Mouse (Mus musculus) adrenal gland, postnatal 4 days (tissue): ENCODE measurements around the gene Fndc3b. TPM values are rescaled to one million over a fixed set of nuclear protein-coding genes. Genes with fewer than 3 reads are reported as not detected.
"Not testable (repeated sequence)": the region's sequence is repeated elsewhere in the genome, so short reads cannot be mapped to it uniquely, and the experiment has no call there.

Source experiments
- DNase-seq, 2 experiments: peaks; one replicate each; pipeline ENCODE4 v3.0.0; 2021 to 2022; ENCODE audit warnings: low spot score in 2 of 2, mixed read lengths in 2 of 2
- total RNA-seq, 2 experiments: library from RNA; stranded (reverse); gene quantifications; 2 replicates each; pipeline ENCODE4 v1.2.3; 2021

Fndc3b gene
- total RNA-seq, 2 experiments from 2014 or later = 110 TPM

GRCm38 (mm10) chr3:27518935-27519334 lies 192.2 kb downstream of the Fndc3b start:
- DNase-seq = no peak

DNA sequence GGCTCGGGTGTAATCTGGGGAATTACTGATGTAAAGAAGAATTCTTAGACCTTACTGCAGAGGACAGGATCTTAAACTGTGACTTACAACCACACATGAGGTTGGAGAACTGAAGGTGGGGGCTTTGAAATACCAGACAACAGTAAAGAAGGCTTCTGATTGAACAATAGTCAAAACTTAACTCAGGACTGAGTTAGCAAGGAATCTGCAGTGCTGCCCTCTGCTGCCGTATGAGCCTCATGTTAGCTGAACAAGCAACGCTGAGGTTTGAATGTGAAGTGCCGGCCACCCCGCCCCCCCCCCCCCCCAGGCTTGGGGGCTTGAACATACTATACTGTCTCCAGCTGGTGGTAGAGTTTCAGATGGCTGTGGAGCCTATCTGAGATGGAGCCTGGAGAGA lies 194.6 kb downstream of the Fndc3b start:
- no peak for DNase-seq

GRCm38 (mm10) chr3:27511765-27512164 lies 199.3 kb downstream of the Fndc3b start:
- DNase-seq = no peak

DNA sequence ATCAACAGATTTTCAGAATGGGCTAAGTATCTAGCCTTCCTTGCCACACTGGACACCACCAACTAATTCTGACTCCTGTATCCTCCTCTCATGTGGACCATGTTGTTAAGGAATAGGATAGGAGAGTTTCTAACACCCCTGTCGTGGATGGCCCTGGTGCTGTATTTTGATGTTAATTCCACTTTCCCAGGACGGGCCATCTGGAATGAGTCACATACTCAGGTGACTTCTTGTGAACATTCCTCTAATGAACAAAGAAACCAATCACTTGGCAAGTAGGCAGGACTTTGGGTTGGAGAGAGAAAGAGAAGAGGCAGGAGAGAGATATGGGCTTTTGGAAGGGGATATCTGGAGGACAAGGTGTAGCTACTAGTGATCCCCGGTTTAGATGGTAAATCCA lies 204.2 kb downstream of the Fndc3b start:
- no peak for DNase-seq

- no peak for DNase-seq
These were observed 205.5 kb downstream of the Fndc3b start for GRCm38 (mm10) chr3:27505582-27505981.

- DNase-seq = no peak
These were observed 207.6 kb downstream of the Fndc3b start for GRCm38 (mm10) chr3:27503279-27504038.

DNA sequence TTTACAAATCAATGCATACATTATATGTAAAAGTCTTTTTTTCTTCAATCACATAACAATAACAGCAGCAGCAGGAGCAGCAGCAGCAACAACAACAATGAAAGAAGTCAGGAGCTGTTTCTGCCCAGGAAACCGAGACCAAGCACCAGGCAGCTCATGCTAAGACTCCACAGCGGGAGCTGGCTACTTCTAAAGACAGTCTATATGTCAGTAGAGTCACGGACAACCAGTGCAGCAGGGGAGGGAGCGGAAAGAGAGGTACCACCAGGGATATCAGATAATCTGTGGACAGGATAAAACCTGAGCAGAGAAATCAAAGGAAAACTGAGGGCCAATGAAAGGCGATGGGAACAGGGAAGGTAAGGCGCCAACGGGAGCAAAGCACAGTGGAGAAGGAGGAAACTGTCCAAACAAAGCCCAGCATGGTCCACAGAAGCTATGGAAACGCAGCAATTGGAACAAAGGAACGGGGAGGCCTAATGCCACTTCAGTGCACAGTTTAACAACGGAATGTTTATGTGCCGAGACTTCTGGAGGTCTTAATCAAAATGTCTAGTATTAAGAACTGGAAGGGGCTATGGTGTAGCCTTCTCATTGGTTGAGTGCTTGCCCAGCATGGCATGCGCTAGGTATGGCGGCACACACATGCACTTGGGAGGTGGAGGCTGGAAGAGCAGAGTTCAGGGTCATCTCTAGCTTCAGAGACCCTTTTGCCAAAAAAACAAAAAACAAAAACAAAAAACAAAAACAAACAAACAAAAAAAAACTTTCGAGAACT lies 215.6 kb downstream of the Fndc3b start:
- DNase-seq = no peak

DNA sequence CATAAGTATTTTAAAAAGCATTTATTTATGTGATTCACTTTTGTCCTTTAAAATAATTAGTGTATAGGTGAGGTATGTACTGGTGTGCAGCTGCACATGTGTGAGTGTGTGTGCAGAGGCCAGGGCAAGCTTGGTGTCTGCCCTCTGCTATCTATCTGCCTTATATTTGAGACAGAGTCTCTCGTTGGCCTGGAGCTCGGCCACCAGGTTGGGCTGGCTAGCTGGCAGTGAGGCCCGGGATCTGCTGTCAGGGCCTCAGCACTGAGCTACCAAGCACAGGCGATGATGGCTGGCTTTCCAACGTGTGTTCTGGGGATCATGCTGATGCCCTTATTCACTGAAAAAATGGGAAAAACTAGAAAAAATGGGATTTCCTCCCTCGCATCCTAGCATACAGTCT lies 216.4 kb downstream of the Fndc3b start:
- DNase-seq = no peak

GRCm38 (mm10) chr3:27494066-27494465 lies 217.0 kb downstream of the Fndc3b start:
- DNase-seq = no peak

GRCm38 (mm10) chr3:27491821-27492220 lies 219.3 kb downstream of the Fndc3b start:
- DNase-seq = no peak

DNA sequence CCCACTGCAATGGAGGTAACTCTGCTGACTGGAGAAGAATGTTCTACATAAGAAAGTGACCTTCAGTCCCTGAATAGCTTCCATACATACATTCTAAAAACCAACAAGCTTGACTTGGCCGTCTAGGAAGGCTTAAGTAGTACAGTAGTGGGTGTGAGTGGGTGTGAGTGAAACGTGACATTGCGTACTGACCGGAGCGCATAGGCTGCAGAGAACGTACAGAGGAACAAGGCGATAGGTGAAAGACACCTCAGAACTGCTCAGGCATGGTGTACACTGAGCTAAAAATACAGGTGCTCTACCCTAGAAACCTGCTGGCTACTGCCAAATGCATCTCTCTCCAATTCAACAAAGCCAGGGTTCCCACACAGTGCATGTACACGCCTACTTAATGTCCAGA lies 219.7 kb downstream of the Fndc3b start:
- no peak for DNase-seq

GRCm38 (mm10) chr3:27490891-27491290 lies 220.2 kb downstream of the Fndc3b start:
- DNase-seq = no peak

DNA sequence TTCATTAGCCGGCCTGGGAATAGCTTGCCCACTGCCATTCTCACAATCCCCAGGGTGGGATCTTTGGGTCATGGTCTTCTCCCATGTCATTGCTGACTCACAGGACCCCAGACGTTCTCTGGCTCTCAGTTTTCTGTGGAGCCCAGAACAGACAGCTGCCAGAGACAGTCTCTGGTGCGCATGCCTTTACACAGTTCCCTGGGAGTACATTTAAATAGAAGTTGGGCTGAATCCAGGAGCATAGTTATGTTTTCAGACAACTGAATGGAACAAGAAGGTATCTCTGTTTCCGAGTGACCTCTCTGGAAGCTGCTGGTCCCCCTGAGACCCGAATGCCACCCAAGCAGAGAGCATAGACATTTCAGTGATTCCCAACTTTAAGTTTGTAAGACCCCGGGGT lies 221.6 kb downstream of the Fndc3b start:
- DNase-seq = no peak

DNA sequence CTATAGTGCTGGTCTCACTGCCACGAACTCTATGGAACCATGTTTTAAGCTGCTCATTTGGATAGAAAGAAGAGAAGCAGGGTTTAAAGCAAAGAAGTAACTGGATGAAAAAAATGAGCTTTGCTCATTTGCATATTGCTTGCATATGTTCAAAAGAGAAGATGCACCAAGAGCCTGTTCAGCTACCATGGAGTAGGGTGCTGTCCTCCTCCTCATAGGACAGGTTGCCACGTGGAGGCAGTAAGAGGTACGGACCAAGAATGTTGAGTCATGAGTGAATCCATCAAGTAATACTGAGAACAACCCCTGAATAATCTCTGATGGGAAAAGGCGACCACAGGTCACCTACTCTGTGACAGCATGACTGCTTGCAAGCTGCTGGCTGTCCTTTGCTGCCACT lies 226.0 kb downstream of the Fndc3b start:
- DNase-seq = no peak

GRCm38 (mm10) chr3:27484698-27485097 lies 226.4 kb downstream of the Fndc3b start:
- no peak for DNase-seq

DNA sequence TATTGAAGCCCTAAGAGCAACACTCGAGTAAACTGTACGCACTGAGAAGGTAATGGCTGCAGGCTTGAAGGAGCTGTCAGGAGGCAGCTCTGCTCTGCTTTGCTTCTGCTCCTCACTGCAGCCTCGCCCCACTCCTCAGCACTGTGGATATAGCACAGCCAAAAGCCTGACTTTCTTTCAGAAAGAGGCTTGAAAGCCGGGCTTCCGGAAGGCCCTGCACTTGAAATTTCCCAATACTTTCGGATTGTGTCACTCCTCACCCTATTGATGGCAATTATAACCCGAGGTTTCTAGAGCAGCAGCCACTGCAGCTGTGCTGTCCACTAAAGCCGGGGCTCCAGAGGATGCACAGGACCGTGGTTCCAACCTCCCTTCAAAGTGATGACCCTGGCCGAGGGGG lies 227.3 kb downstream of the Fndc3b start:
- no peak for DNase-seq

- no peak for DNase-seq
These were observed 227.8 kb downstream of the Fndc3b start for GRCm38 (mm10) chr3:27483321-27483720.

GRCm38 (mm10) chr3:27481738-27482137 lies 229.4 kb downstream of the Fndc3b start:
- DNase-seq = no peak

GRCm38 (mm10) chr3:27479378-27479777 lies 231.7 kb downstream of the Fndc3b start:
- DNase-seq = no peak

GRCm38 (mm10) chr3:27478563-27479156 lies 232.4 kb downstream of the Fndc3b start:
- DNase-seq = no peak

GRCm38 (mm10) chr3:27477749-27478148 lies 233.4 kb downstream of the Fndc3b start:
- DNase-seq = not testable (repeated sequence)

DNA sequence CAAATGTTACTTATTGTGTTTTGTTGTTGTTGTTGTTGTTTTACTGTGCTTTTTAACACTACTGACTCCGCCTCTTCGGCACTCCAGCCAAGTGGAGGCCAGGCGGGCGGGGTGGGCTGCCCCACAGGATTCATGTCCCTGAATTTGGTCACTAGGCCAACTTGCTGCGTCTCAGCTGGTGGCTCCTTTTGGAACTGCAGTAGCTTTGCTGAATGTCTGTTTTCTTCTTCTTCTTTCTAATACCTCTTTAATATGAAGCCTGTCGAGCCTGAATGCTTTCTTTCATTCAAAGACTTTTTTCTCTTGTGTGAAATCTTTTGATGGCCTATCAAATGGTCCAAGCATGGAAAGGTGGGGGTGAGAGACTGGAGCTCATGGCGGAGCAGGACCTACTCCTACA lies 235.2 kb downstream of the Fndc3b start:
- no peak for DNase-seq
